Mouse (Mus musculus): ENCODE results near the gene Psrc1. TPM values are rescaled to one million over a fixed set of nuclear protein-coding genes. Genes with fewer than 3 reads are reported as not detected.

The Psrc1 gene
- total and polyA plus RNA-seq, 3 experiments: 89.1 to 108 (median 106) TPM

DNA sequence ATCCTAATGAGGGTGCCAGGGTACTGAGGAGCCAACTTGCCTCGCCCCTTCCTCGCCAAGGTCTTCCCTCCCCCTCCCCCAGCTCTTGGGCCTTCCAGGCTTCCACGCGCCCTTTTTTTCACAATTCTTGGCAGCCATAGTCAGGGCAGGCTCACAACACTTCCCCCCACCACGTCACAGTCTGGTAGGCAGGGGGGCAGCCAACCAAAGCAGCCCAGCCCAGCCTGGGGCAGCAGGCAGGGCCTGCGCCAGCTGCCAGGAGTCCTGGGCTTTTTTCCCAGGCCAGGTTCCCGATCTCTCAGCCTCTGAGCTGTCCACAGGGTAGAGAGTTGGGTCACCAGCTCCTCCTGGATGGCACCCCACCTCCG lies 28.1 kb downstream of the Psrc1 start:
- H3K79me2 ChIP-seq (replicated peaks; ENCODE audit: control insufficient read depth, extremely low read depth, insufficient read depth, poor library complexity, severe bottlenecking): no peaks in the 10 kb centered on the region
- TF ChIP-seq POLR2A (IDR thresholded peaks at IDR 0.05; ENCODE audit: low read depth, low read length) (no peak), NRF1 (IDR thresholded peaks at IDR 0.05; ENCODE audit: low read depth, low read length) (no peak), USF1 (IDR thresholded peaks at IDR 0.05; ENCODE audit: low read depth, low read length) (no peak), GABPA (IDR thresholded peaks at IDR 0.05; ENCODE audit: insufficient replicate concordance, low read depth, low read length) (no peak), CHD2 (IDR thresholded peaks at IDR 0.05; ENCODE audit: low read length) (no peak), ZMIZ1 (IDR thresholded peaks at IDR 0.05; ENCODE audit: low read depth, low read length) (no peak), ZKSCAN1 (IDR thresholded peaks at IDR 0.05; ENCODE audit: borderline replicate concordance, low read depth, low read length) (no peak), PAX5 (IDR thresholded peaks at IDR 0.05; ENCODE audit: low read length) (no peak), IRF4 (IDR thresholded peaks at IDR 0.05; ENCODE audit: low read depth, low read length) (no peak), JUND (conservative IDR thresholded peaks at IDR 0.05; ENCODE audit: low read depth, low read length) (no peak), BHLHE40 (IDR thresholded peaks at IDR 0.05; ENCODE audit: low read depth, low read length) (no peak), KAT2A (IDR thresholded peaks at IDR 0.05; ENCODE audit: insufficient replicate concordance, low read length) (no peak), SIN3A (IDR thresholded peaks at IDR 0.05; ENCODE audit: low read length) (no peak)
- H3K27me3 ChIP-seq (replicated peaks): peaks cover 41% of the 10 kb centered on the region
- dilution Hi-C loops (cut with MboI; ENCODE audit: extremely low pct_ligation_motif_present, extremely low pct_unique_long_range_greater_than_20kb, low sequenced_read_pairs): no loop called here
- peaks cover 32% of the 10 kb centered on the region for H3K9me3 ChIP-seq (replicated peaks; ENCODE audit: low read length)
- 0 out of 4 replicates have a peak, but pooled peaks cover 0 to 3% of the 10 kb centered on the region in 2 experiments for H3K4me1 ChIP-seq (ENCODE audit: control insufficient read depth in 1 of 2, insufficient read depth in 2 of 2)
- no peak overlapping the region for H3K9ac ChIP-seq (ENCODE audit: insufficient read depth, low read depth)
- H3K27ac ChIP-seq (ENCODE audit: insufficient read depth, low read depth): no peak overlapping the region
- H3K4me3 ChIP-seq (replicated peaks in 1 of 3; ENCODE audit: low read depth in 2 of 3, low read length in 2 of 3, poor library complexity in 1 of 3): no peak overlapping the region
- H3K36me3 ChIP-seq (replicated peaks in 1 of 2; ENCODE audit: control insufficient read depth in 1 of 2, insufficient read depth in 1 of 2, low read length in 1 of 2): no peaks in the 10 kb centered on the region
- no peak for DNase-seq (ENCODE audit: extremely low read depth)
- in situ Hi-C loops (cut with MboI; ENCODE audit: low pct_ligation_motif_present, low pct_unique_long_range_greater_than_20kb, low sequenced_read_pairs): loop anchor here (25.0 kb wide), 1 partner anchor 376 kb away; no protein-coding TSS in a partner anchor
- H3K4me2 ChIP-seq (ENCODE audit: insufficient read depth, low read depth, poor library complexity, severe bottlenecking): no peak overlapping the region

DNA sequence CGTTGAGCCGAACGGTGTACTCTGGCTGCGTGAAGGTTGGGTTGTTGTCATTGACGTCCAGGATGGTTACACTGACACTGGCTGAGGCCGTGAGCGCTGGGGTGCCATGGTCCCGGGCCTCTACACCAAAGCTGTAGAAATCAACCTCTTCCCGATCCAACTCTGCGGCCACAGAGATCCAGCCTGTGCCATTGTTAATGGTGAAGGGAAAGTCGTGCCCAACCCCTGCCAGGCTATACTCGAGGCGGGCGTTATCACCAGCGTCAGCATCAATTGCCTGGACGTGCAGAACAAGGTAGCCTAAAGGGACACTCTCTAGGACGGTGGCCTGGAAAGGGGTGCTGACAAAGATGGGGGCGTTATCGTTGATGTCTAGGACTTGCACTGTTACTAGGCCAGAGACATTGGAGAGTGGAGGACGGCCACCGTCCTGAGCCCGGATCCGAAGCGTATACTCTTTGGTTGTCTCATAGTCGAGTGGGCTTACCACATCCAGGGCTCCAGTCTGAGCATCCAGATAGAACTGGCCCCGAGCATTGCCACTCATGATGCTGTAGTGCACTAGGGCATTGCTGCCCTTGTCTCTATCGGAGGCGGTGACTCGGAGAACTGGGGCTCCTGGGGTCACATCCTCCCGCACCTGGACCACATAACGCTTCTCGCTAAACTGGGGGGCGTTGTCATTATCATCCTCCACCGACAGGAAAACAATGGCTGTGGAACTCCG lies 30.2 kb downstream of the Psrc1 start:
- Histone ChIP-seq H3K4me2 (ENCODE audit: insufficient read depth, low read depth, poor library complexity, severe bottlenecking) (no peak overlapping the region), H3K9me3 (replicated peaks; ENCODE audit: low read length) (peaks cover 32% of the 10 kb centered on the region), H3K27ac (ENCODE audit: insufficient read depth, low read depth) (no peak overlapping the region), H3K36me3 (replicated peaks in 1 of 2; ENCODE audit: control insufficient read depth in 1 of 2, insufficient read depth in 1 of 2, low read length in 1 of 2) (no peaks in the 10 kb centered on the region), H3K4me1 (ENCODE audit: control insufficient read depth in 1 of 2, insufficient read depth in 2 of 2) (peaks cover 0 to 8% of the 10 kb centered on the region in 2 experiments; a peak in 2 of 4 replicates), H3K9ac (ENCODE audit: insufficient read depth, low read depth) (no peak overlapping the region), H3K27me3 (replicated peaks) (peaks cover 23% of the 10 kb centered on the region), H3K79me2 (replicated peaks; ENCODE audit: control insufficient read depth, extremely low read depth, insufficient read depth, poor library complexity, severe bottlenecking) (no peaks in the 10 kb centered on the region), H3K4me3 (replicated peaks in 1 of 3; ENCODE audit: low read depth in 2 of 3, low read length in 2 of 3, poor library complexity in 1 of 3) (no peak overlapping the region)
- TF ChIP-seq ZMIZ1 (IDR thresholded peaks at IDR 0.05; ENCODE audit: low read depth, low read length) (no peak), USF2 (conservative IDR thresholded peaks at IDR 0.05; ENCODE audit: low read depth, low read length) (no peak), EP300 (IDR thresholded peaks at IDR 0.05; ENCODE audit: low read length) (no peak), ZNF384 (IDR thresholded peaks at IDR 0.05; ENCODE audit: low read depth, low read length) (no peak), RCOR1 (conservative IDR thresholded peaks at IDR 0.05; ENCODE audit: low read depth, low read length) (no peak), MAFK (IDR thresholded peaks at IDR 0.05; ENCODE audit: insufficient replicate concordance, low read length) (no peak), RAD21 (IDR thresholded peaks at IDR 0.05; ENCODE audit: low read depth, low read length) (no peak), MAX (IDR thresholded peaks at IDR 0.05; ENCODE audit: low read length) (no peak), CHD1 (IDR thresholded peaks at IDR 0.05; ENCODE audit: low read depth, low read length) (no peak), HCFC1 (IDR thresholded peaks at IDR 0.05; ENCODE audit: low read depth, low read length) (no peak), MEF2A (IDR thresholded peaks at IDR 0.05; ENCODE audit: borderline replicate concordance, low read depth, low read length) (no peak), IRF4 (IDR thresholded peaks at IDR 0.05; ENCODE audit: low read depth, low read length) (no peak), BHLHE40 (IDR thresholded peaks at IDR 0.05; ENCODE audit: low read depth, low read length) (no peak), MXI1 (IDR thresholded peaks at IDR 0.05; ENCODE audit: low read depth, low read length) (no peak)
- in situ Hi-C loops (cut with MboI; ENCODE audit: low pct_ligation_motif_present, low pct_unique_long_range_greater_than_20kb, low sequenced_read_pairs) (loop anchor here (25.0 kb wide), 1 partner anchor 374 kb away; no protein-coding TSS in a partner anchor), dilution Hi-C loops (cut with MboI; ENCODE audit: extremely low pct_ligation_motif_present, extremely low pct_unique_long_range_greater_than_20kb, low sequenced_read_pairs) (no loop called here)
- DNase-seq (ENCODE audit: extremely low read depth): no peak
